Mouse (Mus musculus) erythroblast, adult 5-6 weeks (primary cell): Measurements from ENCODE around the gene Apol7a. TPM values are rescaled to one million over a fixed set of nuclear protein-coding genes. Genes with fewer than 3 reads are reported as not detected.

Source experiments
- ATAC-seq: replicated peaks from 2 replicates; pipeline ENCODE4 v1.8.0; 2016; ENCODE audit warnings: moderate number of reproducible peaks, mild to moderate bottlenecking, moderate TSS enrichment, inconsistent platforms; ENCODE audit not compliant: poor library complexity, low FRiP score, severe bottlenecking
- total RNA-seq, 2 experiments: library from RNA; stranded (forward) in 1 of 2; stranded (reverse) in 1 of 2; fragments of 150-400 nt in 1 of 2; fragments of 200-764, 138-1000 nt in 1 of 2; gene quantifications; 2 replicates each; pipeline versions ENCODE4 v1.2.3 to v1.2.4; 2015 to 2017; ENCODE audit warnings: low replicate concordance in 2 of 2

The Apol7a gene
- total RNA-seq, 2 experiments from 2014 or later, result not detected

- ATAC-seq, result no peak
Observed at GRCm38 (mm10) chr15:77354496-77354847, 44.4 kb downstream of the Apol7a start.

GRCm38 (mm10) chr15:77353764-77354163 lies 45.1 kb downstream of the Apol7a start:
- ATAC-seq, result no peak

GRCm38 (mm10) chr15:77352863-77353262 lies 46.0 kb downstream of the Apol7a start:
- ATAC-seq, result no peak

- ATAC-seq, result no peak
Observed at GRCm38 (mm10) chr15:77350117-77350516, 48.8 kb downstream of the Apol7a start.

GRCm38 (mm10) chr15:77348146-77348545 lies 50.8 kb downstream of the Apol7a start:
- ATAC-seq, result no peak

GRCm38 (mm10) chr15:77344127-77345125 lies 54.5 kb downstream of the Apol7a start:
- no peak for ATAC-seq

GRCm38 (mm10) chr15:77343527-77344091 lies 55.3 kb downstream of the Apol7a start:
- ATAC-seq, result no peak

- no peak for ATAC-seq
Observed at GRCm38 (mm10) chr15:77342962-77343526, 55.9 kb downstream of the Apol7a start.

- ATAC-seq, result no peak
Observed at GRCm38 (mm10) chr15:77342005-77342404, 56.9 kb downstream of the Apol7a start.

GRCm38 (mm10) chr15:77340581-77340980 lies 58.3 kb downstream of the Apol7a start:
- no peak for ATAC-seq

- no peak for ATAC-seq
Observed at GRCm38 (mm10) chr15:77338924-77339429, 59.9 kb downstream of the Apol7a start.

- no peak for ATAC-seq
Observed at GRCm38 (mm10) chr15:77338451-77338850, 60.5 kb downstream of the Apol7a start.

Other genes starting within 250 kb of the Apol7a start
- not detected in 2 replicates for gene Rbfox2, start 92.1 kb downstream of the Apol7a start, total RNA-seq (2015; ENCODE audit: low replicate concordance)
- gene Rbfox2, start 92.1 kb downstream of the Apol7a start, total RNA-seq (2017; ENCODE audit: low replicate concordance), result not detected in 2 replicates
- gene Apol9a, start 12.0 kb upstream of the Apol7a start, total RNA-seq (2015; ENCODE audit: low replicate concordance), result not detected in 2 replicates
- 0.34 TPM in 1 of 2 replicates, not detected in the other for gene Apol9a, start 12.0 kb upstream of the Apol7a start, total RNA-seq (2017; ENCODE audit: low replicate concordance)
- 3.5 TPM in 1 of 2 replicates, not detected in the other for gene Apol7b, start 48.4 kb upstream of the Apol7a start, total RNA-seq (2015; ENCODE audit: low replicate concordance)
- not detected in 2 replicates for gene Apol7b, start 48.4 kb upstream of the Apol7a start, total RNA-seq (2017; ENCODE audit: low replicate concordance)
- 9.4 and 10.0 TPM in 2 replicates for gene Apol10a, start 77.9 kb upstream of the Apol7a start, total RNA-seq (2015; ENCODE audit: low replicate concordance)
- gene Apol10a, start 77.9 kb upstream of the Apol7a start, total RNA-seq (2017; ENCODE audit: low replicate concordance), result 14.3 and 18.3 TPM in 2 replicates
- gene Apol11a, start 109.2 kb upstream of the Apol7a start, total RNA-seq (2015; ENCODE audit: low replicate concordance), result 28.8 and 46.8 TPM in 2 replicates
- gene Apol11a, start 109.2 kb upstream of the Apol7a start, total RNA-seq (2017; ENCODE audit: low replicate concordance), result 177 and 208 TPM in 2 replicates
- not detected in 2 replicates for gene Apol7c, start 134.2 kb upstream of the Apol7a start, total RNA-seq (2015; ENCODE audit: low replicate concordance)
- gene Apol7c, start 134.2 kb upstream of the Apol7a start, total RNA-seq (2017; ENCODE audit: low replicate concordance), result 1.3 TPM in 1 of 2 replicates, not detected in the other
- gene 1700025B11Rik, start 162.8 kb upstream of the Apol7a start, total RNA-seq (2015; ENCODE audit: low replicate concordance), result not detected in 2 replicates
- not detected in 2 replicates for gene 1700025B11Rik, start 162.8 kb upstream of the Apol7a start, total RNA-seq (2017; ENCODE audit: low replicate concordance)
- gene Apol10b, start 197.0 kb upstream of the Apol7a start, total RNA-seq (2015; ENCODE audit: low replicate concordance), result 0.19 TPM in 1 of 2 replicates, not detected in the other
- gene Apol10b, start 197.0 kb upstream of the Apol7a start, total RNA-seq (2017; ENCODE audit: low replicate concordance), result 0.17 and 1.1 TPM in 2 replicates
- not detected in 2 replicates for gene Gm36245, start 200.1 kb upstream of the Apol7a start, total RNA-seq (2015; ENCODE audit: low replicate concordance)
- not detected in 2 replicates for gene Gm36245, start 200.1 kb upstream of the Apol7a start, total RNA-seq (2017; ENCODE audit: low replicate concordance)
- gene Apol11b, start 244.2 kb upstream of the Apol7a start, total RNA-seq (2015; ENCODE audit: low replicate concordance), result 391 and 419 TPM in 2 replicates
- gene Apol11b, start 244.2 kb upstream of the Apol7a start, total RNA-seq (2017; ENCODE audit: low replicate concordance), result 1,087 and 1,183 TPM in 2 replicates